Mouse (Mus musculus) layer of hippocampus, adult 9-11 months (tissue): Measurements from ENCODE around the gene Fam120a.

Experiments used
- DNase-seq: peaks from one replicate; pipeline ENCODE4 v3.0.0; 2022

Fam120a gene

DNA sequence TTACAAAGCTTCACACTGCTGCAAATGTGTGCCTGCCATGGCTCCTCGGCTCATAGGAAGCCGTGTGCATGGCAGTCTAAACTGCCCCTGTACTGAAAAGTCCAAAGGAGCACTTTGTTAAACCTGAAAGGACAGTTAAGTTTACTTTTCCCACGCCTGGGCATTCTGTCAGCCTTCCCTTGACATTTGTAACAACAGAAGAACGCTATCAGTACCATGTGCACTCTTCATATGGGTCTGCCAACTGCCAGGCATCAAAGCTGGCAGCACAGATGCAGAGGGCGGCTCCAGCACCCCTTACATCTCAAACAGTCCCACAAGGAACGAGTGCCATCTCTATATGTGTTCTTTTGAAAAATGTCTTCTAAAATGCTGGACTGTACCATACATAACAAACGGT lies 56.4 kb downstream of the Fam120a start:
- no peak for DNase-seq

DNA sequence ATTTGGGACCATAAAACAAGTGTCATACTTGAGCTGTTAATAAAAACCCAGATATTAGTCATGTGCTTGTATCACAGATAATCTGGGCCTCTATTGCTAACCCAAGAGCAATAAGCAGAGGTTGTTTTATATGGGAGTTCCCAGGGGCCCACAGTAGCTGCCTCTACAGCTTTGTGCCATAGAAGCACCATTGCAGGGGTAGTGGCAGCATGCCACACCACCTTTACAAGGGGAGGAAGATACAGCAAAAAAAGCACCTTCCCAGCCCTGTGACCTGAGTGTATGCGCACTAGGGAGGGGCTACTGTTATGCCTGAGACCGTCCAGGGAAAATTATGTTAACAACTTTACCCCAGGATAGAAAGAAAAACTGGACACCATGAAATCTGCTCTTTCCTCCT lies 62.4 kb downstream of the Fam120a start:
- no peak for DNase-seq

DNA sequence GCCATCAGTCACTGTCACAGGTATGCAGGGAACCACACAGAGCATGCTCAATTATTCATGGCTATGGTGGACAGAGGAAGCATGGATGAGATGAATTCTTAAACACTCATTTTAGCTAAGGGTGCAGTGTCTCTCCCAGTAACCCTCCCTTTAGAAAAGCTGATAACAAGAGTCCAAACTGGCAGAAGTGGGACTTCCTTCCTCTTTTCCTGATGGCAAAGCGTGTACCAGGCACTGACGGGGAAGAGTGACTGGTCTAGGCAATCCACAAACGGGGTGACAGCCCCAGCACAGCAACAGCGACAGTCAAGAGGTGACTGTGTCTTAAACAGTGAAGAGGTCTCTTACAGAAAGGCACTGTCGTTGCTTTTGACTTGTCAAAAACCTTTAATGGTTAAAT lies 72.4 kb downstream of the Fam120a start:
- no peak for DNase-seq

DNA sequence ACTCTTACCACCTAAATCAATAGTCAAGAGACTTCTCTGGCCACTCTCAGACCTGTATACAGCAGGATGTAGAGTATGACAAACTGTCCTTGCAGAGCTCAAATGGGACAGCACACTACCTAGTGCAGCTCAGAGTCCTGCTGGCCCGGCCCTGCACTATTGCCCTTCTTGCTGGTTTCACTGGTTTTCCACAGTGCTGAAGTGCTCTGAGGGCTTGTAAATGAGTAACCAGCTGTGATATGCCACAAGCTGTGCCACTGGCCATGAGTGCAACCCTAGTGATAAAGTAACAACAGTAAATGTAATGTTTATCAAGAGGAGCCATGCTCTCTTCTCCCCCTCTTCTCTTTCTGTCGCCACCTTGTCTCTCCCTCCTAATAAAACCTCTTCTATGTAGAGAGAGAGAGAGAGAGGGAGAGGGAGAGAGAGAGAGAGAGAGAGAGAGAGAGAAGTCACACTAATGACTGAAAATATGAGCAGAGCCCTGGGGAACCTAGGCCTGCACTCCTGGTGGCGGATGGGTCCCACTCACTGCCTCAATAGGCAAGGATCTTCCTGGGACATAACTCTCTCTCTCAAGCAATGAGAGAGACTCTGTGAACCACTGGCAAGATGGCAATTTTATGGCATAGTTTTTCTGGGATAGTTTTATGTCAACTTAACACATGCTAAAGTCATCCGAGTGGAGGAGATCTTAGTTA lies 77.4 kb downstream of the Fam120a start:
- DNase-seq = no peak

DNA sequence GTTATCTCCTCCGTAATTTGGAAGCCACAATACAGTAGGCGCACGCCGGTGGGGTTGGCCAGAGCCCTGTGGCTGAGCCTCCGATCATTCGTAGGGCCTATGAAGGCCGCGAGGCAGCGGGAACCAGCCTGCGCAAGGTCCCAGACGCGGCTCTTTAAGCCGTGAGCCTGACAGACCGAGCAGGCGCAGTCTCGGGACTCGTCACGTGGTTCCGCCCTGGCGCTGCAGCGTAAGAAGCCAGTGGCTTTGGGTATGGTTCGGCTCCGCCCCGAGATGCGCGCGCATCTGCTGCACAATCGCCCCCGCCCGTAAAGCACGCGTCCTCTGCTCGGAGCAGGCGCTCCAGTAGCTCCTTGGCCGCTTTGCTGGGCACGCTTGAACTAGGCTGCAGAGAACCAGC lies 89.3 kb downstream of the Fam120a start:
- DNase-seq = peak; percentile 99

DNA sequence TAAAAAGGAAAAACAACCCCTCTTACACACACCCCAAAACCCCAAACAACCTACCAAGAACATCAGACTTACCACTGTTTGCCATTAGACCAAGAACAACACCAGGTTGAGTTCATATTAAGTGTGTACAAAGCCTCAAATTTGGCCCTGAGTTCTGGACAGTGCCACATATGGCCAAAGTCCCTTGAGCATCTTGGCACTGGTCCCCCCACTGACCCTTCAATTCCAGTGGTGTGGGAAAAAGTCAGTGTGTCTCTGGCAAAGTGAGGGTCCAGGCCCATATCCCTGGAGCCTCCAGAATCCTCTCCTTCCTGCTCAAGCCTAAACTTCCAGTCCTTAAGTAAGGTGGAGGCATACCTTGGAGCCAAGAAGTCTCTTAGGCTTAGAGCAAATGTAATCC lies 90.0 kb downstream of the Fam120a start:
- DNase-seq = no peak

DNA sequence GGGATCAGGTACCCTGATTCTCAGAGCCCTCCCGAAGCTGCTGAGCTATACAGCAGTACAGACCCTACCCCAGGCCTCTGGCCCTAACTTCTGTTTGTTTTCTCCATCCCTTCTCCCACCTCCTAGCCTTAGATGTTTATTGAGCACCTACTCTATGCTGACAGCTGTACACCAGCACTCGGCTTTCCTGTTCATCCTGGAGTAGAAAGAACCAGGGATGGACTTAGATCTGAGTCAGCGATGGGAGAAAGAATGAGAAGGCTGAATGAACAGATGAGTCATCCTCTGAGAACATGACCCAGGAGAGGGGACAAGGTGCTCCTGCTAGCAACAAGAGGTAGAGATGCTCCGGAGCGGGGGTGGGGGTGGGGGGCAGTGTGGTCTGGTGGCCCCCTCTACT lies 95.1 kb downstream of the Fam120a start:
- no peak for DNase-seq

DNA sequence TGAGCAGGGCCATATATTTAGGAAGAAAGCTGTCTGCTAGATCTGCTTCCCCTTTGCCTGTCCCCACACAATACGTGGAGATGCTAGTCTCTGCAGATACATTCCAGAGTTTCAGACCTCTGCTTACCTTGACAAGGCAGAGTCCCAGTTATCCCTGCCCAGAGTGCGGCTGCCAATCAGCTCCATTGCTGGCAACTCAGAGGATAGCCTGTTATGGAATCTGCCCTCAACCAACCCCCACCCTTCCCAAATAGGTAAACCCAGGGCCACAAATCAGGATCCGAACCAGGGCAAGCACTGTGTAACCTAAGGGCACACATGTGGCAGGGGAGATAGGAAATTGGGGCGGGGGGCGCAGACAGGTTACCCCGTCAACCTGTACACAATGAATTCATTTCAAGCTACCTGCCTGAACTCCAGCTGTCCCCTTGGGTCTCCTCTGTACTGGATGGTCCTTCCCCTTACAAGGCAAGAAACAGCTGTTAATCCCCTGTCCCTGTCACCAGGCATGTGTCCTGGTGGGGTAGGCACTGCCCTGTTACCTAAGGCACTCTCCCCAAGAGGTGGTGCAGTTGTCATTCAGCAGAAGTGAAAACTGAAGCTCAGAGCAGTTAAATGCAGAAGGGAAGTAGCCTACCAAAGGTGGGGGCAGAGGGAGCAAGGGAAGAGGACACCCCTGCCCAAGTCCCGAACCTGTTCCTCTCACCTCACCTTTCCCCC lies 95.8 kb downstream of the Fam120a start:
- DNase-seq = no peak

DNA sequence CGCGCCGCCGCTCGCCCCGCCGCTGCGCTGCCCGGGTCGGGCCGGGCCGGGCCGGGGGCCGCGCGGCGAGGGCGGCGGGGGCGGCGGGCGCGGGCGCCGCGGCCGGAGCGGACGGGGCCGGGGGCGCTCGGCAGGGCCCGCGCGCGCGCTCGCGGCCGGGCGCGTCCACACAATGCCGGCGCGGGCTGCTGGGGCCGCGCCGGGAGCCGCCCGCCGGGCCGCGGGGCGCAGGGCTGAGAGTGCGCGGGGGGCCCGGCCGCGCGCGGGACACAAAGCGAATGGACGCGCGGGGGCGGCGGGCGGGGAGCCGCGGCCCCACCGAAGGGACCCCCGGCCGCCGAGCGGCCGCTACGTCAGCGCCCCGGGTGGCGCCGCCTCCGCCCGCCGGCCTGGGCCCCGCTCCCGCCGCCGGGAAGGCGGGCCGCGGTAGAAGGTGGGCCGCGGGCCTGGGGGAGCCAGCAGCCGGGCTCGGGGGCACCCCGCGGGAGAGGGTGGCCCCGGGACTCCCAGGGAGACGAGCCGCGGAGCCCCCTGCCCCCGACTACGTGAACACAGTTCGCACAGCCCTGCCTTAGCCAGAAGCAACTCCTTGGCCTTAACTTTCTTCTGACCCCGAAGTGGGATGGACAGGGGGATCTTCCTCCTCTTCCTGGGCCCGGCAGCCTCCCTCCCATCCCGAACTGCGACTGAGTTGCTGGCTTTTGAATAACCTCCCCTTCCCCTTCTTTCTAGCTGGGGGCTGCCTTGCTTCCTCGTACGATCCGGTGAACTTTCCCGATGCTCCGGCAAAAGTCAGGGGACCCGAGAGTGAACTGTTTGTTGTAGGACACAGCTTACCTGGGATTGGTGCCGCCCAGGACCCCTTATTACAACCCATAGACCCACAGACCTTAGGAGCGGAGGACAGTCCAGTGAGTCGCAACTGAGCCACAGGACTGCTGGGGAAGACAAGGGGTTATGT lies 96.8 kb downstream of the Fam120a start, which contains the start of gene Phf2:
Gene Phf2, minus strand, starts transcription at position 349 of the 961 bp plus-strand sequence.
- DNase-seq = no peak

DNA sequence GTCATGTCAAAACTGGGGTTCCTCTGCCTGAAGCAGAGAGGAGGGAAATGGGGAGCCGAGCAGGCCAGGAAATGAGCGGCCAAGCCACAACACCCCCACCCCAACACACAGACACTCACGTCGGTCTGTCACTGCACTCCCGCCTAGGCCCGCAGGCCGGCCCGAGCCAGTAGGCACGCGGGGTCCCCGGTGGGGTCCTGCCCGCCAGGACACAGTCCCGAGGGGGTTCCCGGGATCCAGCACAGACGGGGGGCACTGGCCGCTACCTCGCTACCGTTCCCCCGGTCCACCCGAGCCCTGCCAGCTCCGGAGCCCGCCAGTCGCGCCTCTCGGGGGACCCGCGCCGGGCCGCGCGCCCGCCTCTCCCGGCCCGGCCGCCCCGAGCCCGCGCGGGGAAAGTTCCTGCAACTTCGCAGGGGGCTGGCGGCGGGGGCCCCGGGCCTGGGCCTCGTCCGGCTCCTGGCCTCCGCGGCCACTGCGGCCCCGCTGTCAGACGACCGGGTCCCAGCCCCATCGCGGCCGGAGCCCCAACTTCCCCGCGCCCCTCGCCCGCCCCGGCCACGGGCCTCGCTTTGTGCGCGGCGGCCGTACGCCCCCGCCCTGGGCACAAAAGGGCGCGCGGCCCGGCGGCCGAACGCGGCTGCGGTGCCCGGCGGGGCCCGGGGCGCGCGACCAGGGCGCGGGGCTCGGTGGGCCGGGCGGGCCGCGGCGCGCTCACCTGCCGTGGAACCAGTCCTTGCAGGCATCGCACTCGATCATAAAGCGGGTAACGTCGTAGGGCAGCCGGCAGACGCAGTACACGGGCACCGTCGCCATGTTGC lies 97.7 kb downstream of the Fam120a start:
- DNase-seq = no peak

DNA sequence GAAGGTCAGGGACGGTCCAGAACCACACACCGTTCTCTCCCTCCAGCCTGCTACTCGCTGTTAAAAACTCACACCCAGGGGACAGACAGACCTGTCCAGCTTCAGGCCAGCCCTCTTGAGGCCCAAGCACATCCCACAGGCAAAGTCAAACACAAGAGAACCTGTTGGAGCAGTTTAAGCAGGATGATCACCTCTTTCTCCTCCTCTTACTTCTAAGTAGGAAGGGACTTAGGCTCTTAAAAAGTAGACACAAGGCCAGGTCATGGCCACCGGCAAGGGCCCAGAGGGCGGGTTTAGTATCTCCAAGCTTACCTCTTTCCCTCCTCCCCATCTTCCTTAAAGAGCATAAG lies 98.2 kb downstream of the Fam120a start:
- DNase-seq = no peak

DNA sequence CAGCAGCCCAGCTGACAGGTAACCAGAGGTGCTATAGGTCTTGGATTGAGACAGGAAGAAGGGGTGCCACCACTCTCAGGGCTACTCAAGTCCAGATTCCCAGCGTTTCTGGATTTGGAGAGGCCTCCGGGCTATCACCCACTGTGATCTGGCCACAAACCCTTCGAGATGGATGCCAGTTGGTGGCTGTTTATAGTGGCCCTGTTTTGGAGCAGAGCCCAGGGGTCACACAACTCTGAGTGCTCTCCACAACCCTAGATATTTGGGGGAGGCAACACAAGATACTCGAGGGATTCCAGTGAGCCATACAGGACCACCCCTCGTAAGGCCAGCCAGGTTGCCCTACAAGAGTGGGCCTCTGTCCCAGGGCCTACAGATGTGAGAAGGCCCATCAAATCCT lies 98.7 kb downstream of the Fam120a start:
- DNase-seq = no peak

DNA sequence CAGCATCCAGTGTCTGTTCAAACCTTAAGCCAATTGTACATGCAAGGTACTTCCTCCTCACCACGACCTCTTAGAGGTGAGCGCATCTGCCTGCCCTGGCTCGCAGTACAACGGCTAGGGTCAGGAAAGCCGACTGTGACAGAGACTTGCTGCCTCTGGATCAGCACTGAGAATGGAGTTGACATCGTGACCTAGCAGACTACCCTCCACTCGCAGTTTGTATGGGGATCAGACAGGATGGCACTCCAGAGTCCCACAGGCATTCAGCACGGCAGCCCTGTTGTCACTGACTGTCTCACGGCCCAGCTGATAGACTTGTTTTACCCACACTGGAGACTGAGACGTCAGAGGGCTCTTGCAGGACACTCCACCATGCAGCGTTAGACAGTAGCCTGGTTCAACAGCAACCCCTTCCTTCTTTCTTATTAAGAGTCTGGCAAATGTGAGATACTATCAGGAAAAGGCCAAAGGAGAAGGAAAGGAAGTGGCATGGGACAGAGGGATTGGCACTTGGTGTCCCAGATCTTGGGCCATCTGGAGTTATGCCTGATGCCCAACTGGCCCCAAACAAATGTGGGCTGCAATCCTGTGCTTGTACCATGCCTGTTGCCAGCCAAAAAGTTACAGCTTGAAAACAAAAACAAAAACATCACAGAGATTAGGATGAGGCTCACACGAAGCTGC lies 103.0 kb downstream of the Fam120a start:
- no peak for DNase-seq

DNA sequence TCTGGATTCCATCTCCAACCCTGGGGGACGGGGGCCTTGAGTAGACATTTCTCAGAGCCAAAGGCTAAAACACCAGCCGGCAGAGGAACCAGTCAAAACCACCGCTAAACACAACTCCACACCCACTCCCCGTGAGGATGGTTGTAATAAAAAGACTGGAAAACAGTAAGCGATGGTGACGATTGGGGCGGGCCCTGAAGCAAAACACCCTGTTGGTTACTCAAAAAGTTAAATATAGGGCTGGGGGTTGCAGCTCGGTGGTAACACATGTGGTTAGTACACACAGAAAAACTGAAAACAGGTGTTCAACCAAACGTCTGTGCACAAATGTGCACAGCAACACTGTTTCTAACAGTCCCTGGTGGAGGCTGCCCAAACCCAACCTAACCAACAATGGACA lies 104.3 kb downstream of the Fam120a start:
- no peak for DNase-seq

DNA sequence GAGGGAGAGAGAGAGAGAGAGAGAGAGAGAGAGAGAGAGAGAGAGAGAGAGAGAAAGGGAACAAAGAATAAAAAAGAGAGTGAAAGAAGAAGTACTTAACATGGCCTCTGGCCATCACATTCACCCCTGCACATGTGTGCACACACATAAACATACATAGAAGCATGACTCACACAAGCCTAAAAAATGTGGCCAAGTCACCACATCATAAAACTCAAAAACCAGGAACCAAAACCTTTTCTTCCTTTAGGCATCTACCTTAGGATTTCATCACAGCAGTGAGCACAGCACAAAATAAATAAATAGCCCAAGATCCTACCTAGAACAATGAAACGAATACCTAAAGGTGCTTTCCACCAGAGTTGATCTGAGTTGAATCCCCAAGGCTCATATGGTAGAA lies 105.9 kb downstream of the Fam120a start:
- no peak for DNase-seq

DNA sequence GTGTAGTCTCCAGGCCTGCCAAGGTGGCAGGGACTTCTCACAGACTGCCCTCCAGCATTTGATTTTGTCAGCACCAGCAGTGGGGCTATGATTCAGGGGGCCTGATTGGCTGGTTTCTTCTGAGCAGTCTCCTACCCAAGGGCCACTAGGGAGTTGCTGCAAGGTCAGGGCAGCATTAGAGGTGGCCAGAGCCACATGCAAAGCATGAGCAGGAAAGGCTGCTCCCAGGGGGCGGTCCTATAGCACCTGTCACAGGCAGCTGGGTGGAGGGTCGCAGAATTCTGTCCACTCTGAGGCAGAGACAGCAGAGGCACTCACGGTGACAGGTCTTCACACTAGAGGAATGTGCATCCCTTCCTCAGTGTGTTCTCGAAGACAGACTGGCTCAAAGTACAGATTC lies 109.0 kb downstream of the Fam120a start:
- DNase-seq = no peak

DNA sequence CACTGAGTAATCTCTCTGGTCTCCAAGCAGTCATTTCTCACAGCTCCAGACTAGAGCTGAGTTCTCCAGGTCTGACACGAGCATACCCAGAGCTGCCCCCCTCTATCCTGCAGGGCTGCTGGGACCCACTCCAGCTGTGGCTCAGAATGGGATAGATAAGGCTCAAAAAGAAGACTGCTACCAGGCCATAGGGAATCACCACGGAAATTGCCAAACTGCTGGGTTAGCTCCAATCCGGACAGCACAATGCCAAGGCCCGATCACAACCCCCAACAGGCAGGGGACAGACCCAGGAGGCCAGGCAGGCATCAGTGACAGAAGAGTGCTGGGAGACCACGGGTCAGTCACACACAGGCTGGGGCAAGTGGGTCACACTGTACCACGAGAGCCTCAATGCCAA lies 109.8 kb downstream of the Fam120a start:
- no peak for DNase-seq

DNA sequence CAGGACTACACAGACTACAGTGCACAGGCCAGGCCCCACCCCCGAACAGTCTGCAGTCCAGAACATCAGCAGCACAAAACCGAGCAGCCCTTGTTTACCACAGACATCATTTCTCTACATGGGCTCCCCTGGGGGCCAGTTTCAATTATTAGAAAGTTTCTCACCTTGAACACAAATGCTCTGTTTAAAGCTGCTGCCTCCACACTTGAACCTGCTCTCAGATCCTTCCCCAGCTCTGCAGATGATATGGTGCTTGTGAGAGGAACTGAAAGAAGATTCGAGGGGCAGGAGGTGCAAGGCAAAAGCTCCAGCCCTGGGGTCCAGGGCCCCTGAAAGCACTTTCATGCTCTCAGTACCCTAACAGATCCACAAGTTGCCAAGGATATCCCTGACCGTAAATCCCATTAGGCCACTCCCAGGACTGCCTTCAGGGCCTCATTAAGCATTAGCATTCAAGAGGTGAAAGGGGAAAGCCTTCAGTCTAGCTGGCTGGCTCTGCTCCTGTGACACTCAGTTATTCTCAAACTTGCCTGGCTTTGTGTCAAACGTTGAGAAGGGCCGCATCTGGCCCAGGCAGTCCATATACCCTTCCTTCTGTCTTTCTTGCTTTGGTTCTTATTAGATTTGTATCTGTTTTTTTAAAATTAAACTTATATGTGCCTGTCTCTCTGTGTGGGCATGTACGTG lies 110.4 kb downstream of the Fam120a start:
- no peak for DNase-seq

DNA sequence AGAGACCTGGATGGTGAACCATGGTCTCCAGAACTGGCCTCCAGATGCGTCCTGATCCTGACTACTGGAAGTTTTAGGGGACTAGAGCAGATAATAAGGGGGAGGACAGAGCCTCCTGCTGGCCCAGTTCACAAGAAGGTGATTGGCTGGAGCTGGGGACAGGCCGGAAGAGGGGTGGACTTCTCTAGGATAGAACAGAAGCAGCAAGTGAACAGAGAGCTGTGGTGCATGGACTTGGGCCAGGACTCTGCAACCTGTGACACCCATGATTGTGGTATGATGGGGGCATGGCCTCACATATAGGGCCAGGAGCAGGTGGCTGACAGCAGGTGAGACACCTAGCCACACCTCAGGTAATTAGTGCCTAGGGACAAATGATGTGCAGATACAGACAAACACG lies 113.9 kb downstream of the Fam120a start:
- no peak for DNase-seq

DNA sequence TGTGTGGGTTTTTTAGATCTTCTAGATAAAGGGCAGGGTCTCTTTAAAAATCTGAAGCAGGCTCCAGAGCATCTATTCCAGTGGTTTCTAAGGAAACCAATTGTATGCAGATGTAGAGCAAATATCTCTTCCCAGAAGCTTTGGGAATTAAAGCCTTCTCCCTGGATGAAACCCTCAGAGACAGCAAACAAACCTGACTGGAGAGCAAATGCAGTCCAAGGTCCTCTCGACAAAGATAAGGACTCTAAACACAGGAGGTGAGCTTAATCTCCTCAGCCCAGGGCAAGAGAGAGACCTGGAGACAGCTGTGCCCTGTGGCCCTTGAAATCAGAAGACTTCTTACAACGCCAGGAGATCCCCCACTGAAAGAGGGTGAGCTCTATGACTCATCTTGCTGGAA lies 114.3 kb downstream of the Fam120a start:
- no peak for DNase-seq

DNA sequence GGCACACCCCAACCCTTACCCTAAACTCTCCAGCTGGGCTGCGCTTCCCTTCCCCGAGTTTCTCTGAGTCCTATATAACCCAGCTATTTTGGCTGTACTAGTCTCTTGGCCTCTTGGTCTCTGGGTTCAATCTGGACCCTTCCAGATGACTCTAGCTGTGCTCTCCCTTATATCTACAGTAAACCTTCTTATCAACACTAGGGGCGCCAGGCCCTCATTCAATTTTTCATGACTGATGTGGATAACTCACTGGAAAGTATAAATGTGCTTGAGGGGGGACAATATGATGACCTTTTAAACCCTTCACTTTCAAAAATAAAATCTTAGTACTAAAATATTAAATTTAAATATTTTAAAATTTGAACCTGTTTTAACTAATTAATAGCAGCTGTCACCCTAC lies 115.0 kb downstream of the Fam120a start:
- DNase-seq = no peak

DNA sequence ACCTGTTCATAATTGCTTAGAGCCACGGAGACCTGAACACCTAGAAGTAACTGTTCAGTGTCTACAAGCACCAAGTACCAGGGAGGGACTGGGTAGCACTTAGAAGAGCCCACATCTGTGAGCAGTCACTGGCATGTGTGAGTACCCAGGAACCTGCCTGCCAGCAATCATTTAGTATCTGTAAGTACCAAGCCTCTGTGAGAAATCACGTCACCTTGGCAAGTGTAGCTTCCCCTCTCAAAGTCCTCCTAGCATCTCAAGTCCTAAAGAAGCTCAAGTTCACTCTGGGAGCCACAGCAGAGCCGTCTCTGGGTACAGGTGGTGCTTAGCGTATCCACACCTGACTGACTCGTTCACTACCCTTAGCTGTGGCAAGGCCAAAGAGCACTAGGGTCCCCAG lies 116.1 kb downstream of the Fam120a start:
- DNase-seq = no peak
